Mouse (Mus musculus): ENCODE results near the gene Vps33b. TPM values are rescaled to one million over a fixed set of nuclear protein-coding genes. Genes with fewer than 3 reads are reported as not detected.
"Not testable (repeated sequence)": the region's sequence is repeated elsewhere in the genome, so short reads cannot be mapped to it uniquely, and the experiment has no call there.

Gene Vps33b
- polyA plus RNA-seq, 1 experiment from 2014 or later: 2.8 TPM

GRCm38 (mm10) chr7:80318670-80319069 lies 49.2 kb downstream of the Vps33b start:
- ATAC-seq (no peak), DNase-seq (ENCODE audit: low spot score) (no peak)
- Histone ChIP-seq H3K4me2 (replicated peaks; ENCODE audit: low read depth, low read length) (no peak overlapping the region), H3K27me3 (replicated peaks; ENCODE audit: insufficient read depth, low read length) (no peaks in the 10 kb centered on the region), H3K36me3 (ENCODE audit: insufficient read depth, low read length) (no peaks in the 10 kb centered on the region), H3K4me3 (ENCODE audit: low read depth, low read length) (no peak overlapping the region), H3K9me3 (ENCODE audit: low read length) (no peaks in the 10 kb centered on the region), H3K27ac (ENCODE audit: low read length) (no peak overlapping the region), H3K9ac (replicated peaks; ENCODE audit: low read depth) (no peak overlapping the region), H3K4me1 (ENCODE audit: insufficient read depth, low read depth, low read length) (peaks cover 8% of the 10 kb centered on the region; the same call in 1 of the 2 replicates)
- no peak for TF ChIP-seq CTCF (IDR thresholded peaks at IDR 0.05)
- TF ChIP-seq EP300 (IDR thresholded peaks at IDR 0.05): no peak
- WGBS: 83% methylated on average over 4 of the region's 4 CpGs

DNA sequence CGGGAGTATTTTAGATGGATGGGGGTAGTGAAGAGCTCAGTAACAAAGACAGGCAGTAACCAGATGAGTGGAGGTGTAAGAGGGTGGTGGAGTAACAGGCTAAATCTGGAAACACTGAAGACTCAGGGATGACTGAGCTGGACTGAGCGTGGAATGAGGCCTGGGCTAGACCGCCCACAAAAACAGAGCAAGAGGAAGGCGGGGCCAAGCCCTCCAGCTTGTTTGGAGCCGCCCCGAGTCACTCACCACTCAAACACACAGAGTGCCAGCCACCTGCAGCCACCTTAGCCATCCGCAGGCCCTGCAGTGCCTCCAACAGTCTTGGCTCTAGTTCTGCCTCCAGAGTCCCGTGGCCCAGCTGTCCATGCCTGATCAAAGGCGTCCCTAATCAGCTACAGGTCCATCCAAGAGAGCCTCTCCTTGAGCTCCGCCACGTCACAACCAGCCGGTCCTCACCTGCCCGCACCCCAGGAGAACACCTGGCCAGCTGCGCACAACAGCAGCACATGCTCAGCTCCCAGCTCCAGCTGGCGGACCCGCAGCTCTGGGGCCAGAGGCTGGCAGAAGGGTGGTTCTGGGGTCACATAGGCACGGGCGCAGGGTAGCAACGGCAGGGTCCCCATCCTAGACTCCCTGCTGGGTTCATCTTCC lies 50.5 kb downstream of the Vps33b start:
- no peak overlapping the region for H3K4me2 ChIP-seq (replicated peaks; ENCODE audit: low read depth, low read length)
- H3K4me3 ChIP-seq (ENCODE audit: low read depth, low read length): no peak overlapping the region
- H3K4me1 ChIP-seq (ENCODE audit: insufficient read depth, low read depth, low read length): peaks cover 8% of the 10 kb centered on the region; the same call in 1 of the 2 replicates
- no peaks in the 10 kb centered on the region for H3K9me3 ChIP-seq (ENCODE audit: low read length)
- ATAC-seq (no peak), DNase-seq (ENCODE audit: low spot score) (no peak)
- 70% methylated on average over 19 of the region's 19 CpGs for WGBS
- no peak overlapping the region for H3K9ac ChIP-seq (replicated peaks; ENCODE audit: low read depth)
- H3K27ac ChIP-seq (ENCODE audit: low read length): no peak overlapping the region
- no peaks in the 10 kb centered on the region for H3K27me3 ChIP-seq (replicated peaks; ENCODE audit: insufficient read depth, low read length)
- TF ChIP-seq EP300 (IDR thresholded peaks at IDR 0.05) (no peak), CTCF (IDR thresholded peaks at IDR 0.05) (no peak)
- H3K36me3 ChIP-seq (ENCODE audit: insufficient read depth, low read length): no peaks in the 10 kb centered on the region

- peak overlapping the region; percentile 64 for H3K4me2 ChIP-seq (replicated peaks; ENCODE audit: low read depth, low read length)
- 13% methylated on average over 8 of the region's 8 CpGs for WGBS
- no peak for ATAC-seq
- H3K4me1 ChIP-seq (ENCODE audit: insufficient read depth, low read depth, low read length): peaks cover 8% of the 10 kb centered on the region; the same call in 1 of the 2 replicates
- H3K9ac ChIP-seq (replicated peaks; ENCODE audit: low read depth): peak overlapping the region; percentile 23
- no peak overlapping the region for H3K27ac ChIP-seq (ENCODE audit: low read length)
- no peaks in the 10 kb centered on the region for H3K9me3 ChIP-seq (ENCODE audit: low read length)
- peaks cover 20% of the 10 kb centered on the region; the same call in 1 of the 2 replicates for H3K36me3 ChIP-seq (ENCODE audit: insufficient read depth, low read length)
- no peaks in the 10 kb centered on the region for H3K27me3 ChIP-seq (replicated peaks; ENCODE audit: insufficient read depth, low read length)
- peak; percentile 33 for DNase-seq (ENCODE audit: low spot score)
- no peak for TF ChIP-seq CTCF (IDR thresholded peaks at IDR 0.05)
- no peak for TF ChIP-seq EP300 (IDR thresholded peaks at IDR 0.05)
- H3K4me3 ChIP-seq (ENCODE audit: low read depth, low read length): peak overlapping the region; percentile 63
Observed at GRCm38 (mm10) chr7:80323336-80323735, 53.9 kb downstream of the Vps33b start.

- peaks cover 8% of the 10 kb centered on the region; the same call in 1 of the 2 replicates for H3K4me1 ChIP-seq (ENCODE audit: insufficient read depth, low read depth, low read length)
- DNase-seq (ENCODE audit: low spot score): peak; percentile 99
- WGBS: 1% methylated on average over 38 of the region's 38 CpGs
Observed at GRCm38 (mm10) chr7:80324043-80324815, 54.8 kb downstream of the Vps33b start, which contains the start of gene Rccd1. TSS of gene Rccd1 (minus strand) at chr7:80324454.

GRCm38 (mm10) chr7:80324816-80325119 lies 55.3 kb downstream of the Vps33b start:
- H3K9ac ChIP-seq (replicated peaks; ENCODE audit: low read depth); H3K4me1 ChIP-seq (ENCODE audit: insufficient read depth, low read depth, low read length); H3K4me2 ChIP-seq (replicated peaks; ENCODE audit: low read depth, low read length); DNase-seq (ENCODE audit: low spot score); H3K4me3 ChIP-seq (ENCODE audit: low read depth, low read length); H3K27me3 ChIP-seq (replicated peaks; ENCODE audit: insufficient read depth, low read length); ATAC-seq; H3K9me3 ChIP-seq (ENCODE audit: low read length): not testable (repeated sequence)
- H3K27ac ChIP-seq (ENCODE audit: low read length): peak overlapping the region; percentile 62; the same call in 1 of the 2 replicates
- 41% methylated on average over 4 of the region's 5 CpGs for WGBS
- peaks cover 31% of the 10 kb centered on the region for H3K36me3 ChIP-seq (ENCODE audit: insufficient read depth, low read length)

More at GRCm38 (mm10) chr7:80324043-80324815, 54.8 kb downstream of the Vps33b start, which contains the start of gene Rccd1:
- peak within 1 kb of the TSS; percentile 64 for H3K4me2 ChIP-seq (replicated peaks; ENCODE audit: low read depth, low read length)
- peaks cover 26% of the 10 kb centered on the region for H3K36me3 ChIP-seq (ENCODE audit: insufficient read depth, low read length)
- peak within 1 kb of the TSS; percentile 23 for H3K9ac ChIP-seq (replicated peaks; ENCODE audit: low read depth)
- H3K27me3 ChIP-seq (replicated peaks; ENCODE audit: insufficient read depth, low read length): no peaks in the 10 kb centered on the region
- H3K4me3 ChIP-seq (ENCODE audit: low read depth, low read length): peak within 1 kb of the TSS; percentile 63
- H3K27ac ChIP-seq (ENCODE audit: low read length): peak within 1 kb of the TSS; percentile 88
- no peaks in the 10 kb centered on the region for H3K9me3 ChIP-seq (ENCODE audit: low read length)
- peak; percentile 99 for ATAC-seq
- TF ChIP-seq EP300 (IDR thresholded peaks at IDR 0.05) (no peak), CTCF (IDR thresholded peaks at IDR 0.05) (no peak)

DNA sequence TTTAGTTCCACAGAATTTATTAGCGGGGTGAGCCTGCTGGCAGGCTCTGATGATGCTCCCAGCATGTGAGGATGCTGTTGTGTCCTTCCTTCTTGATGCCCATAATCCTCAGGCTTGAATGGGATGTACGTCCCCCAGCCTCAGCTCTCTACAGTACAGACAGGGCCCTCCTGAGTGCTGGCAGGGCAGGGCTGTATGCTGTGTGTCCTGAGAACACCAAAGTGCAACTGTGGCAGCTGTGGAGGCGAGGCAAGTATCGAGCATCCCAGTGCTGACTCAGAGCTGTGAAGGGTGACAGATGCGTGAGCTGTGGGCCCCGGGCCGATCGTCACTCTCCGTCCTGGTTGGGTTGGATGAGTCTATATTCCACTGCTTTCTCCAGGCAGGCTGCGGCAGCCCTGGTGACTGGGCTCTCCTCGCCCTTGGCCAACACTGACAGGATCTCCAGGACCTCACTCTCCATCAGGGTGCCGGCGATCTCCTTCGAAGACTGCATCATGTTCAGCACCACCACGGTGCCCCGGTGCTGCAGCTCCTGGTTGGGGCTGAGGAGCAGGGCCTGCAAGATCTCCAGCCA lies 55.9 kb downstream of the Vps33b start:
- no peaks in the 10 kb centered on the region for H3K9me3 ChIP-seq (ENCODE audit: low read length)
- no peak overlapping the region; the same call in 1 of the 2 replicates for H3K4me3 ChIP-seq (ENCODE audit: low read depth, low read length)
- TF ChIP-seq CTCF (IDR thresholded peaks at IDR 0.05) (no peak), EP300 (IDR thresholded peaks at IDR 0.05) (no peak)
- peak overlapping the region; percentile 62; the same call in 1 of the 2 replicates for H3K27ac ChIP-seq (ENCODE audit: low read length)
- no peak overlapping the region for H3K4me2 ChIP-seq (replicated peaks; ENCODE audit: low read depth, low read length)
- peaks cover 8% of the 10 kb centered on the region; the same call in 1 of the 2 replicates for H3K4me1 ChIP-seq (ENCODE audit: insufficient read depth, low read depth, low read length)
- no peak overlapping the region for H3K9ac ChIP-seq (replicated peaks; ENCODE audit: low read depth)
- 95% methylated on average over 16 of the region's 16 CpGs for WGBS
- ATAC-seq (no peak), DNase-seq (ENCODE audit: low spot score) (no peak)
- no peaks in the 10 kb centered on the region for H3K27me3 ChIP-seq (replicated peaks; ENCODE audit: insufficient read depth, low read length)
- peaks cover 32% of the 10 kb centered on the region for H3K36me3 ChIP-seq (ENCODE audit: insufficient read depth, low read length)
